Mouse (Mus musculus) bone marrow, adult 2 months (tissue): Measurements from ENCODE around the gene Cped1.
"Not testable (repeated sequence)": the region's sequence is repeated elsewhere in the genome, so short reads cannot be mapped to it uniquely, and the experiment has no call there.

Experiments used
- CTCF ChIP-seq: fragments of 200-500 bp; IDR thresholded peaks from 2 replicates; pipeline ENCODE4 v1.5.1; 2011; ENCODE audit warnings: low read length, control low read depth; ENCODE audit not compliant: control insufficient read depth, insufficient read depth
- POLR2A ChIP-seq: fragments of 200-500 bp; IDR thresholded peaks from 2 replicates; pipeline ENCODE4 v1.6.1; 2011; ENCODE audit warnings: low read depth, mild to moderate bottlenecking, control low read depth, low read length, borderline replicate concordance; ENCODE audit not compliant: control insufficient read depth

- TF ChIP-seq CTCF, POLR2A: not testable (repeated sequence)
These were observed 139.0 kb downstream of the Cped1 start for GRCm38 (mm10) chr6:22124575-22125330.
